Mouse (Mus musculus) brain, embryonic 14.5 days (tissue): ENCODE results near the gene Adam17. TPM values are rescaled to one million over a fixed set of nuclear protein-coding genes. Genes with fewer than 3 reads are reported as not detected.

Experiments
- DNase-seq: peaks from one replicate; pipeline ENCODE4 v3.0.0-alpha.2; 2011; ENCODE audit warnings: low read depth
- CTCF ChIP-seq: fragments of 200-500 bp; IDR thresholded peaks from 2 replicates; pipeline ENCODE4 v1.5.1; 2012; ENCODE audit warnings: inconsistent platforms, mild to moderate bottlenecking, moderate library complexity, borderline replicate concordance; ENCODE audit not compliant: insufficient read depth, insufficient read length; ENCODE audit errors: extremely low read depth
- POLR2A ChIP-seq: fragments of 200-500 bp; IDR thresholded peaks from 2 replicates; pipeline ENCODE4 v1.6.1; 2012; ENCODE audit warnings: mild to moderate bottlenecking, inconsistent platforms, borderline replicate concordance; ENCODE audit not compliant: poor library complexity, insufficient read depth, insufficient read length, severe bottlenecking; ENCODE audit errors: extremely low read depth
- polyA plus RNA-seq: library from polyadenylated mRNA; depleted of rRNA; stranded (reverse); fragments of >200 nt; gene quantifications from 2 replicates; pipeline ENCODE4 v1.2.3, GENCODE M21; 2012

Adam17 gene
- polyA plus RNA-seq, 1 experiment, result 22.2 TPM

DNA sequence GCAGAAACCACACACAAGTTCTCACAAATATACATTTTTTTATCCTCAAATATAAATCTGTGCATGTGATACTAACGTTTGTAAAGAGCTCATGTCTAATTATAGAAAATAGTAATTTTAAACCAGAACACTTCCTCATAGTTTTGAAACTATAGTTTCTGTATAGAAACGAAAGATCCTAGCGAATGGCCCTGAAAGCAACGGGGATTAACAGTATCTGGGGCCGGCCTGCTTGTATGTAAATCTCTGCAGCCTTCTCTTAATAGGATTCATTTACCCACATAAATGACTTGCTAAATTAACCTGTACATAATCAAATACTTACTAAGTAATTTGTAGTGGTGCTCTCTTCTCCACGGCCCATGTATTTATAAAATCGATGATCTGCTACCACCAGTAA lies 26.5 kb downstream of the Adam17 start:
- DNase-seq, result no peak
- no peak for TF ChIP-seq POLR2A
- no peak for TF ChIP-seq CTCF

DNA sequence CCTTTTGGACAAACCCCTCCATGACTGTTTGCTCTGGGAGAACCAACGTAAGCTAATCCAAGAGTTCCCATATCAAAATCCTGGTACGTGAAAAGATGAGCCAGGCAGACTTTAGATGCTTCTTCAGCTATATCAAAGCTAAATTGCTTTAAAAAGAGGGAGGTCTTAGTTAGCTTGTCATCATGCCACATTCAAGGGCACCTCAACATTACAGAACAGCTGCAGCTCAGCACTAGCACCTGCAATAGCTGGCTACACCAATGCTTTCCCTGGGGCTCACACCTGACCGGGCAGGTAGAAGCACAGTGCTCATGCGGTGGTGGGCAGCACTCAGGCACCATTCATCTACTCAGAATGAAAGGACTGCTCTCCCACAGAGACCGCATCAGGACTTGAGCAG lies 32.8 kb downstream of the Adam17 start:
- no peak for DNase-seq
- TF ChIP-seq POLR2A (no peak), CTCF (no peak)

DNA sequence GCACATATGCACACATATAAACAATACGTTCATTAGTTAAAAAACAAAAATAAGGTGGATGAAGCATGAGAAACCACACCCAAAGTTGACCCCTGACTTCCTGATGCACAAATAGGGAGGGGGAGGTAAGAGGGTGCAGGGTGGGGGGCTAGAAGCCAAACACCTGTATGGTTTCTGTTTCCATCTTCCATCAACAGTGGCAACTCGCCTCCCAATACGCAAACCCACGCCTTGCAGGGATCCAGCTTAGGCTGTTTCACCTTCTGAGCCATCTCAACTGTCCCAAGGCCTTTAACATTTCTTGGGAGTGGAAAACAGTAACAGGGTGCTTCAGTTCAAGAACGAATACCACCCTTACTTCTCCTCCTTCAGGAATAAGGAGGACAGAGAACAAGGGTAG lies 36.3 kb downstream of the Adam17 start:
- no peak for DNase-seq
- TF ChIP-seq POLR2A (no peak), CTCF (no peak)

DNA sequence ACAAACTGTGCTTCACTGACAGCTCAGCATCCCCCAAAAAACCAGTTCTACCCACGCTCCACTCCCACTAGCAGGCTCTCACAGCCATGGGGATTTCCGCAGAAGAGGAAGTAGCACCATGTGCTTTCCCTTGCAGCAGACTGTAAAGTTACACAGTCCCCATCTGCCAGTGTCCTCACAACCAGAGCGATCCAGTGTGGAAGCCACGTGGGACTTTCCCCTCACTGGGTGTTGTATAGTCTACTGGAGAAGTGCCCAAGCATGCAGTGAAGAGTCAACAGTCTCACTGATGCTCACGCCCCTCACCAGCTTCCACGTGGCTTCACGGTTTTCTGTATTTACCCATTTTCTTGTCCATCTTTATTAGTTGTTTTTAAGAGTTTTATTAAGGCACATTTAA lies 37.6 kb downstream of the Adam17 start:
- TF ChIP-seq CTCF, result no peak
- TF ChIP-seq POLR2A, result no peak
- no peak for DNase-seq

DNA sequence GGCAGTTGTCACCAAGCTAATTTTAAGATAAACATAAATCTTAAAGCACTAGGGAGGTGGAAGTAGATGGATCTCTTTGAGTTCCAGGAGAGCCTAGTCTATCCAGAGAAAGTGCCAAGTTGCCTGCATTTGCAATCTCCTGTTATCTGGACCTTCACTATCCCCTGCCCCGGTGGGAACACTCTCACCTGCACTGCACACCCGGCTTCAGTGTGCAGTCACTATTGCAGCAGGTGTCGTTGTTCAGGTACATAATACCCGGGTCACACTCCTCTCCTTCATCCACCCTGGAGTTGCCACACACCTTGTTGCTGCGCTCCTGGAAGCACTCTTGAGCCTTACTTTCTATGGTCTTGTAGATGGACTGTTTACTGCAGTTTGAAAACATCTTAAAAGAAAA lies 39.7 kb downstream of the Adam17 start:
- no peak for TF ChIP-seq POLR2A
- DNase-seq, result no peak

DNA sequence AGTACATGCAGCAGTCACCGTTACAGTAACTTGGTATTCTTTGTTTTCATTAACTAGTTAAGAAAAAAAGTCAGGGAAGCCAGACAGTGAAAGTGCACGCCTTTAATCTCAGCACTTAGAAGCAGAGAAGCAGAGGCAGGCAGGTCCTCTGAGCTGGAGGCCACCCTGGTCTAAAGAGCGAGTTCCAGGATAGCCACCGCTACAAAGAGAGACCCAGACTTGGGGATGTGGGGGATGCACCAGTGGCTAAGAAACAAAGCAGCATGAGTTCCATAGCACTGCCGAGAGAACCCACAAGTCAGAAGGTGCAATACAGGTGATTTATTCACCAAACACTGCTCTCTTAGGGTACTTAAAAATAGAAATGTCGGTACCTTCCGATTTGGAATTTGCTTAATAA lies 40.4 kb downstream of the Adam17 start:
- no peak for DNase-seq
- TF ChIP-seq POLR2A (no peak), CTCF (no peak)

DNA sequence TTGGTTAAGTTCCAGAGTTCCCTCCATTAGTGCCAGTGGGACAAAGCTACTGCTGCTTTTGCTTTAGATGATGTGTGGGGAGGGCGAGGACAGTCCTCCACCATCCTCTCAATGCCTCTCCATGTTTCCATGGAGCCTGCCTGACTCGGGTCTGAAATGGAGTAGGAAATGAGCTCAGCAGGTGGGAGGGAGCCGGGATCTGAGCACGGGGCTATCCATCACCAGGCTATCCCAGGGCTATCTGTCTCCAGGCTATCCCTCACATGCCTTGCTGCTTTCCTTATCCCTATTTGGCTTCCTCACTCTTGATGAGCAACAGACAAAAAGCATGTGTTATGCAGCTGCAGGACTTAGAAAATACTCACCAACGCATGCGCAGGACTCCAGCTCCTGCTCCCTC lies 41.7 kb downstream of the Adam17 start:
- TF ChIP-seq CTCF (no peak), POLR2A (no peak)

DNA sequence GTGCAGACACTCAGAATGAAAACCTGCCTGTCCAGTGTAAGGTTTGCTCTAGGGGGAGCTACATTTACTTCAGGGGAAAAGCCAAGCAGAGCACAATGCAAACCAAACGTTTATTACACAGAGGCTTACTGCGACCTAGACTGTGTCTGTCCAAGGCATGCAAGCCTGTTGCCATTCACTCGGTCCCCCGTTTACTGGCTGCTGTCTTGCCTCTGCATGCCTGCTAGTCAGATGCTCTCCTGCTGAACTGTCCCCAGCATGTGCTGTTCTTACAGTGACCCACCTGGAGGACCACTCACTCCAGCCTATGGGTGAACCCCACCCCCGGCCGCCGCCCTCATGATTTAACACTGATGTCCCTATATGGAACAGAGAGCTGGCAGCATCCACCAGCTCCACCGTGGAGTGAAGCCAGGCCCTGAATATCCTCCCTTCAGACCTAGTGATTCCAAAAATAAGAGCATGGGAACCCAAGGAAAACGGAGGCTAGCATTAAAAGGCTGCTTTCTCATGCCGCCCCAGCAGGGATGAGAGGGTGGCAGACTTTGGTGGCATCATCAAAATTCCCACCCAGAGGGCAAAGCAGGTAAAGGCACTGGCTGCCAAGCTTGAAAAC lies 42.4 kb downstream of the Adam17 start:
- DNase-seq, result no peak
- TF ChIP-seq CTCF (no peak), POLR2A (no peak)

More for the DNA sequence above, 41.7 kb downstream of the Adam17 start:
- no peak for DNase-seq

DNA sequence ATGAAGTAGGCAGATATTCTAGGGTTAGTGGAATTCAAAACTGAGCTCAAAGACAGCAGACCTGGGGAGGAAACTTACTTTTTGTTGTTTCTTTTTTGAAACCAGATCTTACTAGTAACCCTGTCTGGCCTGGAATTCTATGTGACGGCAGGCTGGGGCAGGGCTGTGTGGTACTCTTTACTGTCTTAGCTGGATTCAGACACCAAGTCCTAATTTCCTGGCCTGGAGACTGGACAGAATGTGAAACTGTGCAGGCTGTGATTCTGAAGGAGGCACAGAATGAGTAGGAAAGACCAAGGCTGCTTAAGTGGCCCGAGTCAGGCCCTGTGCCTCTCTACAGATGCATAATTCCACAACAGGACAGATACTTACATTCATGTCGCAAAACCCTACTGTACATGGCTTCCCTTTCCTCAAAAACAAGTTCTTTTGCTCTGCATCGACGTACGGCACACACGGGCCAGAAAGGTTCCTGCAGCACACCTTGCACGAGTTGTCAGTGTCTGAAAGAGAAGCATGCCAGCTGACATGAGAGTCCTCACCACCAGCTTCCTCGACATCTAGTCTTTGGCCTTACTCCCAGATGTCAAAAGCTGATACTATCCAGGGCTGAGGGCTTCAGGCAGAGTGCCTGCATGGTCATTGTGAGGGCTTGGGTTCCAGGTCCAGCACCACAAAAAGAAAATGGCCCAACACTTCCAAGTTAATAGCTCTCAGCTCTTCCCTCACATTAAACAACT lies 43.6 kb downstream of the Adam17 start:
- TF ChIP-seq POLR2A, result no peak
- TF ChIP-seq CTCF, result no peak
- no peak for DNase-seq

DNA sequence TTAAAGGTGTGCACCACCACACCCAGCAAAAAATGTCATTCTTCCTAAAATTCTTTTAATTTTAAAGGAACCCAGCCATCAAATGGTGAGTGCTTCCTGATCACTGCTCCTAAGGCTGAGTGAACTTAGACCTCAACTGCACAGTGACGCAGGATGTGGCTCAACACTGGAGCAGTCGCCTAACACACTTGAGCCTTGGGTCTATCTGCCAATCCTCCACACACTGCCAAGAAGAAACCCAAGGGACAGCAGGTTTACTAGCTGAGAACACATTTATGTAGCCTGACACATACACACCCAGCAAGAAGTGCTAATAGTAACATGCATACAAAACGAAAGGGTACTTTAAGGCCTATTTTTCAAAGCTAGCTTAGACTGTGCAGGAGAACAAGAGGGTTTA lies 47.1 kb downstream of the Adam17 start:
- TF ChIP-seq CTCF (no peak), POLR2A (no peak)
- no peak for DNase-seq

DNA sequence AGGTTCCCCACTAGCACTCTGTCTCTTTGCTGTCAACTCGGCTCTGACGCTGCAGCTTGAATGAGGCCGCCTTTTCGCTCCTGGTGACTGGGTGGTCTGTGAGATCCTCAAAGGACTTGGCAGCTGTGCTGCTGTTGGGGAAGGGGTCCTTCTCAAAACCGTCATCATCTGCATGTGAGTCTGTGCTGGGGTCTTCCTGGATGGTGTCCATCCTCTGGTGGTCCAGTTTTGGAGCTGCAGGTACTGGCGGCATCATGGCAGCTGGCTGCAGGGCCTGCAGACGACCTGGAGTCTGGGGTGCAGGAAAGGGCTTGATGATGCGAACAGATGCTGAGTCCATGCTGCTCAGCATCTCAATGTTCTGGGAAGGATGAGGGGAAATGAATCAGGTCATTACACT lies 48.2 kb downstream of the Adam17 start:
- TF ChIP-seq CTCF (no peak), POLR2A (no peak)

DNA sequence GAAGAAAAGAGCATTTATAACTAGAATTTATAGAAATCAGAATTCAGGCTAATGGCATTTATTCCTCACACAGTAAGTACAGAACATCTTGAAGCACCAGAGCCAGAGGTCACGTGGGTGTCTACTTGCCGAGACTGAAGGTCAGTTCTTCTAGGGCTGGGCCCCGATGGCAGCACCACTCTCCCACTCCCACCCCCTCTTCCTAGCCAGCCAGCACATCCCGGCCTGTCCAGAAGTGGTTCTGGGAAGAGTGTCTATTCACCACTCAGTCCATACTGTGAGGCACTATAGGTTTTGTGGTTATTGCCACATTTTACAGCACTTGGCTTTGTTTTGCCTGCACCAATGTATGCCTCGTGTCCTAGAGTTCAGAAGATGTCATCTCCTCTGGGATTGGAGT lies 49.3 kb downstream of the Adam17 start:
- TF ChIP-seq POLR2A (no peak), CTCF (no peak)
- no peak for DNase-seq

More for the DNA sequence above, 48.2 kb downstream of the Adam17 start:
- DNase-seq, result no peak
